16 mouse cellular contexts compared by ENCODE assay signal in the genomic region with DNA sequence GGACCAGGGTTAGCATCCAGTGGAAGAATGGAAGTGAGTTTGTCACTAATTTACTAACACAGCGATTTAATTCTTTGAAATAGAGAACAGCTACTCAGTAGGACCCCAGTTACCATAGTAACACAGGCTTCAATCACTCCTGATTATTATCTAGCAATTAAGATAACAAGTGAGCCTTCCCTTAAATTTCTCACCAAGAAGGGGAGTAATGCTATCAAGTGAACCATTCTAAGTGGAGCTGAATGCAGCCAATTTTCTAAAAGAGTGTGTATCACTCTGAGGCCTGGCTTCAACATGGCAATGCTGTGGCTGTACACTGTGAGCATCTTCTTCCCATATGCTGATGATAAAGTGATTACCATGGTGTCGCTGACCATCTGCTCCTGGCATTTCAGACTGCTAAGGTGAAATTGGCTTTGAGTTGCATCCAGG.
A peak's percentile ranks its signal among the peaks of the same experiment; 100 is the strongest.
DNase-seq lines count a peak whose midpoint lies in the region; ATAC-seq and TF ChIP-seq lines count a peak whose summit lies in the region.
"Had no signal": no experiment of that assay in that cellular context is flagged by ENCODE, and none has a peak within 500 bp of the region (broad histone marks: within the 10 kb centered on the region; RNA-seq: fewer than 3 reads in every experiment).

No protein-coding gene starts in this region.

- no peak for TF ChIP-seq CTCF in midbrain, postnatal 0 days (IDR thresholded peaks at IDR 0.05)
- TF ChIP-seq CTCF in intestine, postnatal 0 days (IDR thresholded peaks at IDR 0.05; ENCODE audit: low read depth), result no peak

- H3K4me2 ChIP-seq in hindbrain, embryonic 13.5 days, result no peak overlapping the region
- no peak overlapping the region for H3K4me2 ChIP-seq in hindbrain, embryonic 11.5 days (replicated peaks; ENCODE audit: low read depth, low read length)
- no peak overlapping the region for H3K4me2 ChIP-seq in forebrain, embryonic 15.5 days (replicated peaks)
- no peak overlapping the region for H3K4me2 ChIP-seq in midbrain, postnatal 0 days (ENCODE audit: low read depth, low read length, poor library complexity, severe bottlenecking)
- no peak overlapping the region for H3K4me2 ChIP-seq in intestine, postnatal 0 days (replicated peaks; ENCODE audit: low read depth)
- H3K4me2 ChIP-seq in intestine, embryonic 15.5 days (replicated peaks), result no peak overlapping the region
- H3K4me2 ChIP-seq: embryonic facial prominence, embryonic 15.5 days; heart, embryonic 13.5 days had no signal

- no peaks in the 10 kb centered on the region for H3K36me3 ChIP-seq in hindbrain, embryonic 13.5 days
- H3K36me3 ChIP-seq in hindbrain, embryonic 11.5 days (ENCODE audit: control insufficient read depth, insufficient read depth, low read length), result no peaks in the 10 kb centered on the region
- no peaks in the 10 kb centered on the region for H3K36me3 ChIP-seq in forebrain, embryonic 15.5 days
- no peaks in the 10 kb centered on the region for H3K36me3 ChIP-seq in midbrain, postnatal 0 days (ENCODE audit: insufficient read depth, low read length)
- H3K36me3 ChIP-seq in intestine, postnatal 0 days (ENCODE audit: control insufficient read depth, insufficient read depth), result no peaks in the 10 kb centered on the region
- no peaks in the 10 kb centered on the region for H3K36me3 ChIP-seq in intestine, embryonic 15.5 days
- H3K36me3 ChIP-seq: embryonic facial prominence, embryonic 15.5 days; heart, embryonic 13.5 days; limb, embryonic 10.5 days had no signal

- 36% methylated on average over 2 of the region's 2 CpGs for whole genome bisulfite sequencing in hindbrain, embryonic 13.5 days
- 61% methylated on average over 2 of the region's 2 CpGs for WGBS in hindbrain, embryonic 11.5 days
- 24% methylated on average over 2 of the region's 2 CpGs for WGBS in forebrain, embryonic 15.5 days
- WGBS in midbrain, postnatal 0 days, result 45% methylated on average over 2 of the region's 2 CpGs
- 57% methylated on average over 2 of the region's 2 CpGs for WGBS in intestine, postnatal 0 days
- 66% methylated on average over 2 of the region's 2 CpGs for WGBS in intestine, embryonic 15.5 days

- H3K27ac ChIP-seq in hindbrain, embryonic 13.5 days, result no peak overlapping the region; the same call in 1 of the 2 replicates
- H3K27ac ChIP-seq in hindbrain, embryonic 11.5 days (ENCODE audit: low read depth, low read length), result no peak overlapping the region
- H3K27ac ChIP-seq in forebrain, embryonic 15.5 days (replicated peaks), result peak overlapping the region; percentile 45
- H3K27ac ChIP-seq in midbrain, postnatal 0 days (ENCODE audit: low read depth, low read length), result 0 out of 2 replicates have a peak overlapping the region, but pooled peaks have one; percentile 0
- H3K27ac ChIP-seq in intestine, postnatal 0 days (ENCODE audit: low read depth, low read length), result no peak overlapping the region
- no peak overlapping the region for H3K27ac ChIP-seq in intestine, embryonic 15.5 days
- H3K27ac ChIP-seq: embryonic facial prominence, embryonic 15.5 days; heart, embryonic 13.5 days; limb, embryonic 10.5 days; liver, embryonic 14.5 days had no signal

- ATAC-seq in hindbrain, embryonic 13.5 days (ENCODE audit: low FRiP score), result peak; percentile 36; the same call in 1 of the 2 replicates
- ATAC-seq in hindbrain, embryonic 11.5 days (ENCODE audit: low FRiP score), result no peak; the same call in 1 of the 2 replicates
- peak; percentile 92 for ATAC-seq in forebrain, embryonic 15.5 days (replicated peaks)
- no peak for ATAC-seq in midbrain, postnatal 0 days (ENCODE audit: low FRiP score)
- no peak for ATAC-seq in intestine, postnatal 0 days
- ATAC-seq in intestine, embryonic 15.5 days, result no peak
- ATAC-seq: CD4-positive, CD25-positive, alpha-beta regulatory T cell, adult 4 months had no signal

- no peaks in the 10 kb centered on the region for H3K9me3 ChIP-seq in hindbrain, embryonic 13.5 days
- H3K9me3 ChIP-seq in hindbrain, embryonic 11.5 days (ENCODE audit: control insufficient read depth, low read length), result no peaks in the 10 kb centered on the region
- no peaks in the 10 kb centered on the region for H3K9me3 ChIP-seq in forebrain, embryonic 15.5 days
- H3K9me3 ChIP-seq in midbrain, postnatal 0 days (ENCODE audit: low read length), result no peaks in the 10 kb centered on the region
- no peaks in the 10 kb centered on the region for H3K9me3 ChIP-seq in intestine, postnatal 0 days (ENCODE audit: control insufficient read depth)
- H3K9me3 ChIP-seq in intestine, embryonic 15.5 days, result no peaks in the 10 kb centered on the region
- H3K9me3 ChIP-seq: embryonic facial prominence, embryonic 15.5 days; heart, embryonic 13.5 days; limb, embryonic 10.5 days had no signal

- H3K9ac ChIP-seq in hindbrain, embryonic 13.5 days, result no peak overlapping the region
- no peak overlapping the region for H3K9ac ChIP-seq in hindbrain, embryonic 11.5 days (ENCODE audit: low read depth, low read length)
- no peak overlapping the region for H3K9ac ChIP-seq in forebrain, embryonic 15.5 days (replicated peaks)
- no peak overlapping the region for H3K9ac ChIP-seq in midbrain, postnatal 0 days (replicated peaks; ENCODE audit: low read length, poor library complexity, severe bottlenecking)
- no peak overlapping the region for H3K9ac ChIP-seq in intestine, postnatal 0 days (ENCODE audit: low read depth, low read length)
- H3K9ac ChIP-seq in intestine, embryonic 15.5 days, result no peak overlapping the region
- H3K9ac ChIP-seq: embryonic facial prominence, embryonic 15.5 days; heart, embryonic 13.5 days; liver, embryonic 14.5 days had no signal

- H3K4me1 ChIP-seq in hindbrain, embryonic 13.5 days (replicated peaks), result peaks cover 8% of the 10 kb centered on the region; the same call in 1 of the 2 replicates
- no peaks in the 10 kb centered on the region for H3K4me1 ChIP-seq in hindbrain, embryonic 11.5 days (replicated peaks; ENCODE audit: control insufficient read depth, insufficient read depth, low read length)
- peaks cover 14% of the 10 kb centered on the region for H3K4me1 ChIP-seq in forebrain, embryonic 15.5 days
- no peaks in the 10 kb centered on the region for H3K4me1 ChIP-seq in midbrain, postnatal 0 days (ENCODE audit: insufficient read depth, low read length)
- no peaks in the 10 kb centered on the region for H3K4me1 ChIP-seq in intestine, postnatal 0 days (replicated peaks; ENCODE audit: control insufficient read depth, insufficient read depth, low read length)
- no peaks in the 10 kb centered on the region for H3K4me1 ChIP-seq in intestine, embryonic 15.5 days (replicated peaks)
- H3K4me1 ChIP-seq: embryonic facial prominence, embryonic 15.5 days; heart, embryonic 13.5 days; limb, embryonic 10.5 days had no signal

- no peak for DNase-seq in hindbrain, embryonic 11.5 days (ENCODE audit: low spot score)
- DNase-seq in cerebellum, postnatal 25 days, result peak; percentile 34 to 54
- DNase-seq in midbrain, postnatal 0 days (ENCODE audit: low spot score), result peak; percentile 79
- DNase-seq: adrenal gland, postnatal 25 days; kidney, adult 9 months; lung, postnatal 10 days; right cerebral cortex, postnatal 14 days had no signal

- no peak overlapping the region for H3K4me3 ChIP-seq in hindbrain, embryonic 13.5 days
- H3K4me3 ChIP-seq in hindbrain, embryonic 11.5 days (ENCODE audit: low read depth, low read length), result no peak overlapping the region
- no peak overlapping the region for H3K4me3 ChIP-seq in forebrain, embryonic 15.5 days
- H3K4me3 ChIP-seq in midbrain, postnatal 0 days (ENCODE audit: low read depth, low read length), result no peak overlapping the region
- no peak overlapping the region for H3K4me3 ChIP-seq in intestine, postnatal 0 days (ENCODE audit: low read depth, low read length)
- H3K4me3 ChIP-seq in intestine, embryonic 15.5 days (replicated peaks), result no peak overlapping the region
- H3K4me3 ChIP-seq: embryonic facial prominence, embryonic 15.5 days; heart, embryonic 13.5 days; limb, embryonic 10.5 days had no signal

- H3K27me3 ChIP-seq in hindbrain, embryonic 13.5 days, result no peaks in the 10 kb centered on the region
- H3K27me3 ChIP-seq in hindbrain, embryonic 11.5 days (ENCODE audit: control insufficient read depth, insufficient read depth, low read length), result no peaks in the 10 kb centered on the region
- no peaks in the 10 kb centered on the region for H3K27me3 ChIP-seq in forebrain, embryonic 15.5 days
- H3K27me3 ChIP-seq in midbrain, postnatal 0 days (ENCODE audit: insufficient read depth, low read length), result no peaks in the 10 kb centered on the region
- H3K27me3 ChIP-seq in intestine, postnatal 0 days (replicated peaks; ENCODE audit: control insufficient read depth, insufficient read depth, low read length), result no peaks in the 10 kb centered on the region
- no peaks in the 10 kb centered on the region for H3K27me3 ChIP-seq in intestine, embryonic 15.5 days (replicated peaks)
- H3K27me3 ChIP-seq: embryonic facial prominence, embryonic 15.5 days; heart, embryonic 13.5 days had no signal

Comparison
In these comparisons a context has a peak if more than half of its experiments do, and no peak if none do; other contexts are left out.
1. ATAC-seq: peak in hindbrain, embryonic 13.5 days (single experiment) and forebrain, embryonic 15.5 days (single experiment); none in hindbrain, embryonic 11.5 days (single experiment), midbrain, postnatal 0 days (single experiment), intestine, postnatal 0 days (single experiment) and intestine, embryonic 15.5 days (single experiment).
2. H3K27ac ChIP-seq: peak in forebrain, embryonic 15.5 days (single experiment) and midbrain, postnatal 0 days (single experiment); none in hindbrain, embryonic 13.5 days (single experiment), hindbrain, embryonic 11.5 days (single experiment), intestine, postnatal 0 days (single experiment) and intestine, embryonic 15.5 days (single experiment).